Mouse (Mus musculus) cerebellum, adult 9-10 months (tissue): ENCODE measurements at regions not wholly inside any gene's neighbourhood (a gene's known extent, or its start where the extent isn't known, plus 50 kb on each side); places are given as distances from the start of the nearest gene placed in this dataset.
A peak's percentile ranks its signal among the peaks of the same experiment; 100 is the strongest.
"Not testable (repeated sequence)": the region's sequence is repeated elsewhere in the genome, so short reads cannot be mapped to it uniquely, and the experiment has no call there.

Source experiments
- DNase-seq: peaks from one replicate; pipeline ENCODE4 v3.0.0; 2022

GRCm38 (mm10) chr10:111354607-111355006 is 56.1 kb downstream of the Bbs10 start:
- no peak for DNase-seq

GRCm38 (mm10) chr10:111358340-111358739 is 59.9 kb downstream of the Bbs10 start:
- not testable (repeated sequence) for DNase-seq

- no peak for DNase-seq
Measured at GRCm38 (mm10) chr10:111361749-111362435, 63.4 kb downstream of the Bbs10 start.

GRCm38 (mm10) chr10:111363729-111364617 is 65.5 kb downstream of the Bbs10 start:
- DNase-seq, result no peak

GRCm38 (mm10) chr10:111365011-111365410 is 66.5 kb downstream of the Bbs10 start:
- DNase-seq, result no peak

GRCm38 (mm10) chr10:111369046-111369445 is 70.6 kb downstream of the Bbs10 start:
- DNase-seq, result not testable (repeated sequence)

GRCm38 (mm10) chr10:111378047-111378618 is 79.7 kb downstream of the Bbs10 start:
- no peak for DNase-seq

GRCm38 (mm10) chr10:111381689-111382088 is 83.2 kb downstream of the Bbs10 start:
- peak; percentile 34 for DNase-seq

- no peak for DNase-seq
Measured at GRCm38 (mm10) chr10:111382206-111382930, 83.9 kb downstream of the Bbs10 start.

GRCm38 (mm10) chr10:111385561-111385960 is 87.1 kb downstream of the Bbs10 start:
- DNase-seq, result no peak

- DNase-seq, result no peak
Measured at GRCm38 (mm10) chr10:111387869-111388538, 85.0 kb upstream of the Nap1l1 start.

- no peak for DNase-seq
Measured at GRCm38 (mm10) chr10:111388545-111389320, 84.3 kb upstream of the Nap1l1 start.

GRCm38 (mm10) chr10:111389890-111390289 is 83.1 kb upstream of the Nap1l1 start:
- DNase-seq, result no peak

- DNase-seq, result no peak
Measured at GRCm38 (mm10) chr10:111394421-111394820, 78.6 kb upstream of the Nap1l1 start.

GRCm38 (mm10) chr10:111405071-111405470 is 68.0 kb upstream of the Nap1l1 start:
- no peak for DNase-seq

- DNase-seq, result no peak
Measured at GRCm38 (mm10) chr10:111408887-111409286, 64.1 kb upstream of the Nap1l1 start.

GRCm38 (mm10) chr10:111409497-111409896 is 63.5 kb upstream of the Nap1l1 start:
- DNase-seq, result no peak

- DNase-seq, result no peak
Measured at GRCm38 (mm10) chr10:111410121-111410520, 62.9 kb upstream of the Nap1l1 start.

- no peak for DNase-seq
Measured at GRCm38 (mm10) chr10:111411533-111411932, 61.5 kb upstream of the Nap1l1 start.

- no peak for DNase-seq
Measured at GRCm38 (mm10) chr10:111416611-111417130, 56.4 kb upstream of the Nap1l1 start.
